Mouse (Mus musculus): ENCODE results near the gene Slc38a2.
A peak's percentile ranks its signal among the peaks of the same experiment; 100 is the strongest.

Gene Slc38a2

GRCm38 (mm10) chr15:96666663-96667062, 32.9 kb downstream of the Slc38a2 start:
- DNase-seq (ENCODE audit: low read depth, low spot score): peak; percentile 54

- DNase-seq (ENCODE audit: low read depth, low spot score): peak; percentile 60
Measured at GRCm38 (mm10) chr15:96665889-96666288, 33.6 kb downstream of the Slc38a2 start.

- DNase-seq (ENCODE audit: low read depth, low spot score): no peak
Measured at GRCm38 (mm10) chr15:96660590-96661141, 38.9 kb downstream of the Slc38a2 start.

GRCm38 (mm10) chr15:96658275-96658602, 41.3 kb downstream of the Slc38a2 start:
- no peak for DNase-seq (ENCODE audit: low read depth, low spot score)

- DNase-seq (ENCODE audit: low read depth, low spot score): no peak
Measured at GRCm38 (mm10) chr15:96657576-96658274, 41.8 kb downstream of the Slc38a2 start.

- no peak for DNase-seq (ENCODE audit: low read depth, low spot score)
Measured at GRCm38 (mm10) chr15:96655514-96655913, 44.0 kb downstream of the Slc38a2 start.

- no peak for DNase-seq (ENCODE audit: low read depth, low spot score)
Measured at GRCm38 (mm10) chr15:96654714-96655113, 44.8 kb downstream of the Slc38a2 start.

- DNase-seq (ENCODE audit: low read depth, low spot score): no peak
Measured at GRCm38 (mm10) chr15:96653011-96653410, 46.5 kb downstream of the Slc38a2 start.

GRCm38 (mm10) chr15:96652531-96652930, 47.0 kb downstream of the Slc38a2 start:
- no peak for DNase-seq (ENCODE audit: low read depth, low spot score)

GRCm38 (mm10) chr15:96647376-96647775, 52.2 kb downstream of the Slc38a2 start:
- DNase-seq (ENCODE audit: low read depth, low spot score): no peak

GRCm38 (mm10) chr15:96642436-96643405, 56.8 kb downstream of the Slc38a2 start, which contains the start of gene Slc38a1:
Gene Slc38a1, minus strand, starts transcription at chr15:96642913.
- no peak for DNase-seq (ENCODE audit: low read depth, low spot score)

- DNase-seq (ENCODE audit: low read depth, low spot score): no peak
Measured at GRCm38 (mm10) chr15:96641821-96642435, 57.6 kb downstream of the Slc38a2 start.

GRCm38 (mm10) chr15:96641111-96641820, 58.3 kb downstream of the Slc38a2 start:
- DNase-seq (ENCODE audit: low read depth, low spot score): no peak

- DNase-seq (ENCODE audit: low read depth, low spot score): no peak
Measured at GRCm38 (mm10) chr15:96640291-96640985, 59.1 kb downstream of the Slc38a2 start.

- no peak for DNase-seq (ENCODE audit: low read depth, low spot score)
Measured at GRCm38 (mm10) chr15:96639630-96640029, 59.9 kb downstream of the Slc38a2 start.

GRCm38 (mm10) chr15:96638656-96639055, 60.9 kb downstream of the Slc38a2 start:
- DNase-seq (ENCODE audit: low read depth, low spot score): no peak

GRCm38 (mm10) chr15:96638173-96638572, 61.4 kb downstream of the Slc38a2 start:
- DNase-seq (ENCODE audit: low read depth, low spot score): no peak

All from c-Kit-negative CD71-positive TER-119-positive erythroid progenitor cells, embryonic 14.5 days (primary cell).